Mouse (Mus musculus): ENCODE measurements around the gene Vmn2r42.
"Not testable (repeated sequence)": the region's sequence is repeated elsewhere in the genome, so short reads cannot be mapped to it uniquely, and the experiment has no call there.

The Vmn2r42 gene

GRCm38 (mm10) chr7:8200220-8200619 lies at the start of gene Vmn2r42:
TSS of gene Vmn2r42 (minus strand) at chr7:8200320.
- not testable (repeated sequence) for DNase-seq

GRCm38 (mm10) chr7:8161554-8161953 lies 38.6 kb downstream of the Vmn2r42 start, which contains the start of gene Vmn2r41:
TSS of gene Vmn2r41 (minus strand) at chr7:8161654.
- DNase-seq, result not testable (repeated sequence)

Data from kidney, postnatal 4 days (tissue).